Mouse (Mus musculus): ENCODE measurements around the gene Gm49320. TPM values are rescaled to one million over a fixed set of nuclear protein-coding genes. Genes with fewer than 3 reads are reported as not detected.

The Gm49320 gene
- polyA plus RNA-seq, 1 experiment from 2014 or later: 0.64 TPM

GRCm38 (mm10) chr8:4219617-4220016 is 19.0 kb upstream of the Gm49320 start:
- WGBS: 88% methylated on average over 3 of the region's 3 CpGs

GRCm38 (mm10) chr8:4222059-4222458 is 16.6 kb upstream of the Gm49320 start:
- Histone ChIP-seq H3K4me3 (ENCODE audit: low read length) (no peak overlapping the region), H3K4me2 (ENCODE audit: low read depth, low read length) (no peak overlapping the region), H3K27ac (ENCODE audit: low read length) (no peak overlapping the region), H3K9ac (ENCODE audit: low read depth, low read length) (no peak overlapping the region), H3K36me3 (ENCODE audit: control insufficient read depth, insufficient read depth, low read length) (no peaks in the 10 kb centered on the region), H3K4me1 (ENCODE audit: control insufficient read depth, insufficient read depth, low read length) (peaks cover 10% of the 10 kb centered on the region; the same call in 1 of the 2 replicates), H3K9me3 (ENCODE audit: control insufficient read depth, low read length) (no peaks in the 10 kb centered on the region; the same call in 1 of the 2 replicates), H3K27me3 (replicated peaks; ENCODE audit: control insufficient read depth, insufficient read depth, low read length) (0 out of 2 replicates have a peak, but pooled peaks cover 6% of the 10 kb centered on the region)
- no peak for ATAC-seq

More at GRCm38 (mm10) chr8:4219617-4220016, 19.0 kb upstream of the Gm49320 start:
- H3K4me2 ChIP-seq (ENCODE audit: low read depth, low read length): no peak overlapping the region
- H3K9me3 ChIP-seq (ENCODE audit: control insufficient read depth, low read length): no peaks in the 10 kb centered on the region; the same call in 1 of the 2 replicates
- peaks cover 11% of the 10 kb centered on the region; the same call in 1 of the 2 replicates for H3K27me3 ChIP-seq (replicated peaks; ENCODE audit: control insufficient read depth, insufficient read depth, low read length)
- peaks cover 19% of the 10 kb centered on the region for H3K4me1 ChIP-seq (ENCODE audit: control insufficient read depth, insufficient read depth, low read length)
- H3K4me3 ChIP-seq (ENCODE audit: low read length): no peak overlapping the region
- no peak overlapping the region for H3K9ac ChIP-seq (ENCODE audit: low read depth, low read length)
- H3K27ac ChIP-seq (ENCODE audit: low read length): no peak overlapping the region
- ATAC-seq: no peak
- H3K36me3 ChIP-seq (ENCODE audit: control insufficient read depth, insufficient read depth, low read length): no peaks in the 10 kb centered on the region

GRCm38 (mm10) chr8:4226323-4226722 is 12.3 kb upstream of the Gm49320 start:
- H3K9ac ChIP-seq (ENCODE audit: low read depth, low read length): peak overlapping the region; percentile 59; the same call in 1 of the 2 replicates
- H3K4me1 ChIP-seq (ENCODE audit: control insufficient read depth, insufficient read depth, low read length): peaks cover 16% of the 10 kb centered on the region; the same call in 1 of the 2 replicates
- H3K27me3 ChIP-seq (replicated peaks; ENCODE audit: control insufficient read depth, insufficient read depth, low read length): no peaks in the 10 kb centered on the region
- H3K27ac ChIP-seq (ENCODE audit: low read length): no peak overlapping the region
- no peaks in the 10 kb centered on the region for H3K36me3 ChIP-seq (ENCODE audit: control insufficient read depth, insufficient read depth, low read length)
- H3K4me3 ChIP-seq (ENCODE audit: low read length): peak overlapping the region; percentile 48
- H3K9me3 ChIP-seq (ENCODE audit: control insufficient read depth, low read length): no peaks in the 10 kb centered on the region
- H3K4me2 ChIP-seq (ENCODE audit: low read depth, low read length): peak overlapping the region; percentile 63
- 30% methylated on average over 4 of the region's 4 CpGs for WGBS
- ATAC-seq: peak; percentile 29

- no peaks in the 10 kb centered on the region for H3K36me3 ChIP-seq (ENCODE audit: control insufficient read depth, insufficient read depth, low read length)
- H3K4me3 ChIP-seq (ENCODE audit: low read length): peak within 1 kb of the TSS; percentile 48
- no peaks in the 10 kb centered on the region for H3K9me3 ChIP-seq (ENCODE audit: control insufficient read depth, low read length)
- peak; percentile 79 for ATAC-seq
- peaks cover 16% of the 10 kb centered on the region; the same call in 1 of the 2 replicates for H3K4me1 ChIP-seq (ENCODE audit: control insufficient read depth, insufficient read depth, low read length)
- no peak within 1 kb of the TSS for H3K27ac ChIP-seq (ENCODE audit: low read length)
- peak within 1 kb of the TSS; percentile 63 for H3K4me2 ChIP-seq (ENCODE audit: low read depth, low read length)
- WGBS: 6% methylated on average over 33 of the region's 33 CpGs
- H3K27me3 ChIP-seq (replicated peaks; ENCODE audit: control insufficient read depth, insufficient read depth, low read length): no peaks in the 10 kb centered on the region
- H3K9ac ChIP-seq (ENCODE audit: low read depth, low read length): peak within 1 kb of the TSS; percentile 59
Observed at GRCm38 (mm10) chr8:4226739-4227347, 11.8 kb upstream of the Gm49320 start, which contains the start of gene Lrrc8e. Gene Lrrc8e, plus strand, starts transcription at chr8:4226827.

- no peak overlapping the region for H3K9ac ChIP-seq (ENCODE audit: low read depth, low read length)
- H3K4me1 ChIP-seq (ENCODE audit: control insufficient read depth, insufficient read depth, low read length): peaks cover 16% of the 10 kb centered on the region; the same call in 1 of the 2 replicates
- no peaks in the 10 kb centered on the region for H3K27me3 ChIP-seq (replicated peaks; ENCODE audit: control insufficient read depth, insufficient read depth, low read length)
- 90% methylated on average over 4 of the region's 4 CpGs for WGBS
- no peaks in the 10 kb centered on the region for H3K36me3 ChIP-seq (ENCODE audit: control insufficient read depth, insufficient read depth, low read length)
- H3K4me3 ChIP-seq (ENCODE audit: low read length): no peak overlapping the region
- H3K27ac ChIP-seq (ENCODE audit: low read length): no peak overlapping the region
- H3K9me3 ChIP-seq (ENCODE audit: control insufficient read depth, low read length): no peaks in the 10 kb centered on the region
- H3K4me2 ChIP-seq (ENCODE audit: low read depth, low read length): no peak overlapping the region
- no peak for ATAC-seq
Observed at GRCm38 (mm10) chr8:4227919-4228318, 10.7 kb upstream of the Gm49320 start.

- no peak overlapping the region for H3K27ac ChIP-seq (ENCODE audit: low read length)
- H3K27me3 ChIP-seq (replicated peaks; ENCODE audit: control insufficient read depth, insufficient read depth, low read length): no peaks in the 10 kb centered on the region
- H3K4me3 ChIP-seq (ENCODE audit: low read length): no peak overlapping the region
- peaks cover 16% of the 10 kb centered on the region; the same call in 1 of the 2 replicates for H3K4me1 ChIP-seq (ENCODE audit: control insufficient read depth, insufficient read depth, low read length)
- no peaks in the 10 kb centered on the region for H3K9me3 ChIP-seq (ENCODE audit: control insufficient read depth, low read length)
- ATAC-seq: no peak
- H3K4me2 ChIP-seq (ENCODE audit: low read depth, low read length): no peak overlapping the region
- no peak overlapping the region for H3K9ac ChIP-seq (ENCODE audit: low read depth, low read length)
- no peaks in the 10 kb centered on the region for H3K36me3 ChIP-seq (ENCODE audit: control insufficient read depth, insufficient read depth, low read length)
- WGBS: 73% methylated on average over 5 of the region's 5 CpGs
Observed at GRCm38 (mm10) chr8:4229784-4230183, 8.9 kb upstream of the Gm49320 start.

GRCm38 (mm10) chr8:4230612-4231351 is 7.9 kb upstream of the Gm49320 start:
- 52% methylated on average over 10 of the region's 10 CpGs for WGBS
- no peak overlapping the region for H3K4me3 ChIP-seq (ENCODE audit: low read length)
- 0 out of 2 replicates have a peak overlapping the region, but pooled peaks have one; percentile 2 for H3K4me2 ChIP-seq (ENCODE audit: low read depth, low read length)
- peak; percentile 81 for ATAC-seq
- no peaks in the 10 kb centered on the region for H3K36me3 ChIP-seq (ENCODE audit: control insufficient read depth, insufficient read depth, low read length)
- no peaks in the 10 kb centered on the region for H3K27me3 ChIP-seq (replicated peaks; ENCODE audit: control insufficient read depth, insufficient read depth, low read length)
- H3K9ac ChIP-seq (ENCODE audit: low read depth, low read length): 0 out of 2 replicates have a peak overlapping the region, but pooled peaks have one; percentile 11
- peak overlapping the region; percentile 16 for H3K27ac ChIP-seq (ENCODE audit: low read length)
- no peaks in the 10 kb centered on the region for H3K9me3 ChIP-seq (ENCODE audit: control insufficient read depth, low read length)
- H3K4me1 ChIP-seq (ENCODE audit: control insufficient read depth, insufficient read depth, low read length): peaks cover 16% of the 10 kb centered on the region; the same call in 1 of the 2 replicates

- no peak for ATAC-seq
- no peaks in the 10 kb centered on the region for H3K27me3 ChIP-seq (replicated peaks; ENCODE audit: control insufficient read depth, insufficient read depth, low read length)
- H3K4me2 ChIP-seq (ENCODE audit: low read depth, low read length): peak overlapping the region; percentile 73
- H3K27ac ChIP-seq (ENCODE audit: low read length): peak overlapping the region; percentile 99
- H3K4me3 ChIP-seq (ENCODE audit: low read length): peak overlapping the region; percentile 86
- peaks cover 29% of the 10 kb centered on the region for H3K4me1 ChIP-seq (ENCODE audit: control insufficient read depth, insufficient read depth, low read length)
- 18% methylated on average over 15 of the region's 15 CpGs for WGBS
- H3K36me3 ChIP-seq (ENCODE audit: control insufficient read depth, insufficient read depth, low read length): 0 out of 2 replicates have a peak, but pooled peaks cover under 1% of the 10 kb centered on the region
- peak overlapping the region; percentile 81 for H3K9ac ChIP-seq (ENCODE audit: low read depth, low read length)
- no peaks in the 10 kb centered on the region for H3K9me3 ChIP-seq (ENCODE audit: control insufficient read depth, low read length)
Observed at GRCm38 (mm10) chr8:4237814-4238433, 741 bp upstream of the Gm49320 start.

All from intestine, embryonic 16.5 days (tissue).